Mouse (Mus musculus) left cerebral cortex, adult 2 months (tissue): Measurements from ENCODE around the gene Bak1. TPM values are rescaled to one million over a fixed set of nuclear protein-coding genes. Genes with fewer than 3 reads are reported as not detected.

Experiments
- DNase-seq, 2 experiments: peaks; one replicate each; pipeline ENCODE4 v3.0.0; 2021 to 2022; ENCODE audit warnings: low spot score in 2 of 2, mixed read lengths in 1 of 2; ENCODE audit errors: extremely low spot score in 1 of 2
- H3K27ac ChIP-seq: fragments of 200-600 bp; 2 replicates; pipeline ENCODE4 v1.8.1; 2022
- H3K4me3 ChIP-seq: fragments of 200-600 bp; 2 replicates; pipeline ENCODE4 v1.8.1; 2022
- CTCF ChIP-seq: fragments of 200-600 bp; IDR thresholded peaks from 2 replicates; pipeline ENCODE4 v1.8.1; 2022; ENCODE audit warnings: antibody characterized with exemption, mild to moderate bottlenecking, moderate library complexity
- intact Hi-C: fragments of 180-260 bp; cut with DNase I; formaldehyde crosslinking; loops from one replicate; pipeline ENCODE4 v1.15.1; 2025
- total RNA-seq, 2 experiments: library from RNA; stranded (reverse); gene quantifications; 2 replicates each; pipeline ENCODE4 v1.2.3; 2021

Gene Bak1
- total RNA-seq, 2 experiments from 2014 or later, result 13.0 to 14.0 TPM

DNA sequence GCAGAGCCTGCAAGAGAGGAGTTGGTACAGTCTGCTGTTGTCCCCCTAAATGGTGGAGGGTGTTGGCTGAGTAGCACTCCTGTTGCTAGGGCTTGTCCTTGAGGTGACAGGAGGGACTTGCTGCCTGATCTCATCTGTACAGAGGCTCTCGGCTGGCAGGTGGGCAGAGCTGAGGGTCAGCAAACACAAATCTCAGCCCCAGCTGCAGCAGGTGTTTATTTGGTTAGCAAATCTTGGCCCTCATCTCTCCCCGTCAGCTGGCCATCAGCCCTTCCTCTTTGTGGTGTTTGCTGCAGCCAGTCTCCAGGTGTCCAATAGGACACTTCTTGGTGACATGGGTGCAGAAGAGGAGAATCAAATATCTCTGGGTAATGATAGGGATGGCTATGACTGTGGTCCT lies 35.4 kb upstream of the Bak1 start:
- DNase-seq, result no peak
- Histone ChIP-seq H3K4me3 (no peak overlapping the region), H3K27ac (no peak overlapping the region)
- intact Hi-C loops, result no loop called here
- TF ChIP-seq CTCF, result no peak

DNA sequence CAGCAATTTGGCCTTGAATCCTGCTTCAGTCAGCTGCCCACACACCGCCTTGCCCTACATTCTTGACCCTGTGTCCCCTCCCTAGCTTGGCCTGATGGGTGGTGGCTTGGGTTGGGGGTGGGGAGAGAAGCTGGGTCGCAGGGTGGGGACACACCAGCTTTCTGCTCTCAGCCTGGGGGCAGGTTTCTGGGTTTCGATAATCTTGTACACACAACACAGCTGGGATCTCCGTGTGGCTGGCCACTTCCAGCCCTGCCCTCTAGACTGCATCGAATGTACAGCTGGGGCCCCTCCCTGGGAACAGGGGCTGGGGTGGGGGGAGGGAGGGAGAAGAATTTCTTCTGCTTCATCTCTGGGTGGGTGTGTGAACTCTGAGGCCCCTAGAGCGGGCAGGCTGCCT lies 34.9 kb upstream of the Bak1 start:
- H3K4me3 ChIP-seq, result no peak overlapping the region
- no peak for TF ChIP-seq CTCF
- intact Hi-C loops, result no loop called here
- H3K27ac ChIP-seq, result no peak overlapping the region
- no peak for DNase-seq

DNA sequence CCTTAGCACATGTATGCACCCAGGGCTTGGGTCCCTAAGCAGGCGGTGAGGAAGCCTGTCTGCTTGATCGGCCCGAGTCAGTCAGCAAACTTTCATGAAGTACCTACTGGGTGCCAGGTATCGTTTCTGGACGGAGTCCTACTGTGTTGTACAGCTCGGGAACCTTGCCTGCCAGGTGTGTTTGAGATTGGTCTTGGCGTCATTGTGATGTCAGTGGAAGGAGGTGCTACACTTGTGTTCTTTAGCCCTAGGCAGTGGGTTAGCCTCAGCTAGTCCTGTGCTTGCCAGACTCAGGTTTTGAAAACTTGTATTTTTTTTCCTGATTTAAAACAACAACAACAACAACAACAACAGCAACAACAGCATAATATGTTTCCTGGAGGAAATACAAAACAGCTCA lies 33.9 kb upstream of the Bak1 start:
- intact Hi-C loops, result no loop called here
- TF ChIP-seq CTCF, result no peak
- no peak overlapping the region for H3K27ac ChIP-seq
- DNase-seq, result no peak
- H3K4me3 ChIP-seq, result no peak overlapping the region

DNA sequence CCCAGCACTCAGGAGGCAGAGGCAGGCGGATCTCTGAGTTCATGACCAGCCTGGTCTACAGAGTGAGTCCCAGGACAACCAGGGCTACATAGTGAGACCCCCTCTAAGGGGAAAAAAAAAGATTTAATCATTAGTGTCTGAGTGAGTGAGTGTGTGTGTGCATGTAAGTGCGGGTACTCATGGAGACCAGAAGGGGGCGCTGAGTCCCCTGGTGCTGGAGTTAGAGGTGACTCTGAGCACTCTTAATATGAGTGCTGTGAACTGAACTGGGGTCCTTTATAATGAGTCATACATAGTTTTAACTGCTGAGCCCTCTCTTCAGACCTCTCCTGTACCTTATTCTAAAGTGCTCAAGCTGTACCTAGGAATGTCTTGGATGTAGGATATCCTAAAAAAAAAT lies 32.9 kb upstream of the Bak1 start:
- TF ChIP-seq CTCF, result no peak; the same call in 1 of the 2 replicates
- no peak for DNase-seq
- intact Hi-C loops, result no loop called here
- no peak overlapping the region for H3K27ac ChIP-seq
- H3K4me3 ChIP-seq, result no peak overlapping the region

DNA sequence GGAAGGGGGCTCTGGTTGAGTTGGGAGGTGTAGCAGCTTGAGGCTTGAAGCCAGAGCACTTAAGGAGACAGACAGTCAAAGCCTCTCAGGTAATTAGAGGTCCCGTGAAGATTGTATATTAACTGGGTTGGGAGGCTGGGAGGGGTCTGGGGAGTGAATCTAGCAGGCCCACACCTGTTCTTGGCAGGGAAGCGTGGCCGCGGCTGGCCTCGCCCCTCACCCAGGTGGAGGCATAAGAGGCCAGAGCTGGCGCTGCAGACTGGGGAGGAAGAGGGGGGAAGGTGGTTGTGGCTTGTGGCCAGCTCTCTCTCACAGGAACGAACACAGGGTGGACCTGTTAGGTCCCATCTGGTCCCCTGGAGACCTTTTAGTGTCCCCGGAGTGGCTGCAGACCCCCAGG lies 31.9 kb upstream of the Bak1 start:
- TF ChIP-seq CTCF, result no peak
- no peak overlapping the region for H3K27ac ChIP-seq
- DNase-seq, result no peak
- intact Hi-C loops, result no loop called here
- no peak overlapping the region for H3K4me3 ChIP-seq

DNA sequence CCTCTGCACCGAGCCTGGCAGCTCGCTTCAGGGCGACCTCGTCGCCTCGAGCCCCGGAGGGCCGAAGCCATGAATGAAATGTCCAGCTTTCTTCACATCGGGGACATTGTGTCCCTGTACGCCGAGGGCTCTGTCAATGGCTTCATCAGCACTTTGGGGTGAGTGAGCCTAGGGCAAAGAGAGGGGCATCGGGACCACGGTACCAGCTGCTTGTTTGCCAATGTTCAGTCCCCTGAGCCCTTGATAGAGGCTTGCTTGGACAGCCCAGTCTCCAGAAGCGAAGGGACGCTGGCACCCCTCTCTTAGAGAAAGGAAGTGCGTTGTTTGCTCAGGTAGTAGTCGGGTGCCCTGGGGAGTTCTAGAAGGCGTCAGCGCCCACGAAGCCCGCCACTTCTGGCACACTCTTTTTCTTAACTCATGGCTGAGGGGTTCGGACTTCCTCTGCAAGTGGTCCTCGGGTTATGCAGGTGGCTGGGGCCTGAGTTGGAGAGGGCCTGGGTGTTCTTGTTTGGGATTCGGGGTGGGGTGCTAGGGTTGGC lies 28.8 kb upstream of the Bak1 start:
- Histone ChIP-seq H3K4me3 (peak overlapping the region; percentile 48), H3K27ac (peak overlapping the region; percentile 32)
- no peak for TF ChIP-seq CTCF
- intact Hi-C loops, result no loop called here
- no peak for DNase-seq

DNA sequence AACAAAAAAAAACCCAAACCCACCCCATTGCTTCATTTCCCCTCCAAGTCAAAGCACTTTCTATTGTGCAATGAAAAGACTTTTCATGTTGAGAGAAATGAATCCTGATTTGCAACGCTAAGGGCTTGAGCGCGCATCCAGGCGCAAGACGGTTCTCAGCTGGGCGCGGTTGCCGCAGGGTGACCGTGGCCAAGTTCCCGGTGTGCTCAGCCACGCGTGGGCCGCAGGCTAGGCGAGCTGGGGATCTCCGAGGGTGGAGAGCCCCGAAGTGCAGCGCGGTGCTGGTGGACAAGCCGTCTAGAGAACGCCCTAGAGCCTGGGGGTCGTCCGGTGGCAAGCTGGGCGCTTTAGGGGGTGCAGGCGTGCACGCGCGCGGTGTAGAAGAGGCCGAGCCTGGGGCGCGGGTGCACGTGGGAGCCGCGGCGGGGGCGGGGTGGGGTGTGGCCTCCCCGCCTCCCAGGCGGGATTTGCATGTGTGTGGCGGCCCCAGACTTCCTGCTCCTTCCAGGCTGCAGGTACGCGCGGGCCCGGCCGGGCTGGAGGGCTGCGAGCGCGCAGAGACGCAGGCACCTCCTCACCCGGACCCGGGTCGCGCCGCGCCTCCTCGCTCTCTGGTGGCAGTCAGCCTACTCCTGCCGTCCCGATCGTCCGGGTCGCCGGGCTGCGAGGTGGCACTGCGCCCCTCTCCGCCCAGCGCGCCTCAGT lies 28.2 kb upstream of the Bak1 start, which contains the start of gene Itpr3:
TSS of gene Itpr3 (plus strand) at position 493 of the 705 bp plus-strand sequence.
- peak; percentile 24 to 40 for DNase-seq
- TF ChIP-seq CTCF, result no peak
- peak within 1 kb of the TSS; percentile 48 for H3K4me3 ChIP-seq
- intact Hi-C loops, result no loop called here
- peak within 1 kb of the TSS; percentile 70 for H3K27ac ChIP-seq

DNA sequence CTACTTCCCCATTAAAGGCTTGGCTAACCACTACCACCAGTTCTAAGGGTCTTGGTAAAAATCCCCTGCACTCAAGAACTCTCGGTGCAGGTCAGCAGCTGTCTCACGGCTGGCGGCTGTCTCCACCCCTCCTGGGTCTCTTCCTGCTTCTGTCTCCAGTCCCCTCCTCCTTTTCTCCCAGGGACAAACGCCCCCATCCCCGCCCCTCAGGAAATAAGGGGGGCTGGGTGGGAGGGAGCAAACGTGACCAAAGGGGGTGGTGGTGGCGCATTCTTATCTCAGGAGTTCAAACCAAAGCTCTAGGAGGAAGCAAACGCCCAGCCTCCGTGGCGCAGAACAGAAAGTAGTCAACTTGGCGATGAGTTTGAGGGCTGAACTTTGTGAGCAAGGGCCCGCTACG lies 27.4 kb upstream of the Bak1 start:
- intact Hi-C loops, result no loop called here
- peak overlapping the region; percentile 70 for H3K27ac ChIP-seq
- peak overlapping the region; percentile 48 for H3K4me3 ChIP-seq
- no peak for DNase-seq
- no peak for TF ChIP-seq CTCF

DNA sequence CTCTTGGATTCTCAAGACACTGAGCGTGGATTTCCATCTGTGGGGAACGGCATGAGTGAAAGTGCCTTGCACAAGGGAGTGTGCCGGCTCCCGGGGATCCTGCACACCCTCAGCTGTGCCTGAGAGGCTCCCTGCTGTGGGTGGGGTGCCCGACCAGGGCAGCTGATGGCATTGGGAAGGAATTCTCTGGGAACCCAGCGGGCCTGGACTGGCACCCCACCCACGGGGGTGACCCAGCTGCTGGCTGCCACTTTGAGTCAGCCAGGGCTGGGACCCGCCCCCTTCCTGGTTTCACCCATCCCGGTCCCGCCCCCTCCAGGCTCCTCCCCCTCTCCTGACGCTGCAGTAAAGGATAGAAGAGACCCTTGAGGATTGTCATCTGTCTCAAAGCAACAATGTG lies 22.7 kb upstream of the Bak1 start:
- intact Hi-C loops, result no loop called here
- no peak overlapping the region for H3K27ac ChIP-seq
- no peak for TF ChIP-seq CTCF

DNA sequence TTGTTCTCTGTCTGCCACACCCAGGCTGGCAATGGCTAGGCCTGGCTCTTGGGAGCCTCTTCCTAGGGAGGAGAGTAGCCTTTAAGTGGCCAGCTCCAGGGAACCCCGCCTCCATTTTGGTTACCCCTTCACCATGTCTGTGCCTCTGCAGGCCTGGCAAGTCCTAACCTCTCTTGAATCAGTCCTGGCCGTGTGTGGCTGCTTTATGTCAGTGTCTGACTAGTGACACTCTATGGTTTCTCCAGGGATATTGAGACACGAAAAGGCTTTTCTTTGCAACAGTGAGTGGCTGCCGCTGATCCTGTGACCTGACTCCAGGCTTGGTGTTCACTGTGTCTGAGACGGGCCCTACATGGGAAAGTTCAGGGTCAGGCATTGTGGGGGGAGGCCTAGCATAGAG lies 22.0 kb upstream of the Bak1 start:
- DNase-seq, result no peak
- TF ChIP-seq CTCF, result no peak
- Histone ChIP-seq H3K27ac (no peak overlapping the region), H3K4me3 (no peak overlapping the region)
- intact Hi-C loops, result no loop called here

More for the DNA sequence above, 22.7 kb upstream of the Bak1 start:
- DNase-seq, result no peak
- H3K4me3 ChIP-seq, result no peak overlapping the region

DNA sequence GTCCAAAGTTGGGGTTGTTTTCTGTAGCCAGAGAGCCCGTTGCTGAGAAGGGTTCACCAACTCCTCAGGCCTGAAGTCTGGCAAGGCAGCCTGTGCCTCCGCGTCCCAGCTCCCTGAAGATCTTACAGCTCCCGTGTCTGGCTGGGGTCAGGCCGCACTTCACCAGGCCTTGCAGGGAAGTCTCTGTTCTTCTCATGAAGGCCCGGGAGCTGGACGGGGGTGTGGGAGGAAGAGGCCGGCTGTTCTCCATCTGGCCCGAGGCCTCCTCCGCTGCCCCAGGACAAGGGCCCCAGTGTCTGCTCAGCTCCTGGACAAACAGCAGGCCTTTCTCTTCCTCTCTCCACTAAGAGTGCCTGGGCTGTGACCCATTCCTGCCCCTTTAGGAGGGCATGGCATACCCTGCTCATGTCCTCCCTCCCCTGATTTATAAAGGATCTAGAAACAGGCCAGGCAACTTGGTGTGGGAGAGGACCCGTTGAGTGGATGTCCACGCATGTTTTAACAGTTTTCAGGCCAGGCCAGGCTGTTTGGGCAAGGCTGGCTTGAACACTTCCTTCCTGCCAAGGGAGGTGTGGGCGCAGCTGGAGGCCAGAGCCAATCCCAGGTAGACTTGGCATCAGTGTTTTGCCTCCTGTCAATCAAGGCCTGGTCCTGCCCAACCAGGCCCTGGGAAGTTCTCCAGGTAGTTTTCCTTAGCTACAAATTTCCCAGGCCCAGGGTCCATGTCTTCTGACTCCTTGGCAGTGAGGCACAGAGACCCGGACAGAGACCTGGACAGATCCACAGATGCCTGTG lies 19.8 kb upstream of the Bak1 start:
- no peak overlapping the region for H3K4me3 ChIP-seq
- intact Hi-C loops, result no loop called here
- DNase-seq, result no peak
- no peak overlapping the region for H3K27ac ChIP-seq
- TF ChIP-seq CTCF, result no peak

DNA sequence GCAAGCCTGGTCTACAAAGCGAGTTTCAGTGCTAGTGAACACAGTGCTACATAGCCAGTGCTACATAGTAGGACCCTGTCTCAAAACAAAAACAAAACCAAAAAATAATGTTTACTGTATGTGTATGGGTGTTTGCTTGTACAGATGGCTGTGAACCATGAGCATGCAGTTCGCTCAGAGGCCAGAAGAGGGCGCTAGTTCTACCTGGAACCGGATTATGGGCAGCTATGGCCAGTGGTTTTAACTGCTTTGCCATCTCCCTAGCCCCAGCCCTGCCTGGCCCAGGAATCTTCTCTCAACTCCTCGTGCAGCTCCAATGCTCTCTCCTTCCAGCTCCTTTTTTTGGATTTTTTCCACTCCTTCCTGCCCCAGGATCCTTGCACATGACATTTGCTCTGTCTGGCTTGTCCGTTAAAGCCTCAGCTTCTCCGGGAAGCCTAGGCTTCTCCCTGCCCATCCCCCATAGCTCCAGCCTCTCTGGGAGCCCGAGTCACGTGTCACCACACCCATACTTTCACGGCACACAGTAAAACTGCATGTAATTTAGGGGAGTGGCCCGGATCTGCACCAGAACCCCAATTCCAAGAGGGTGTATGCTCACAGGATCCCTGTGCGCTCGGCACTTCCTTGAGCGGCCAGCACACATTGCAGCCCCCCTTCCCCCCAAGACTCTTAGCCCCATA lies 19.1 kb upstream of the Bak1 start:
- DNase-seq, result no peak
- Histone ChIP-seq H3K27ac (no peak overlapping the region), H3K4me3 (no peak overlapping the region)
- peak; percentile 30 for TF ChIP-seq CTCF
- intact Hi-C loops, result no loop called here
